ENCODE assay signal across 11 mouse cellular contexts in the genomic region with DNA sequence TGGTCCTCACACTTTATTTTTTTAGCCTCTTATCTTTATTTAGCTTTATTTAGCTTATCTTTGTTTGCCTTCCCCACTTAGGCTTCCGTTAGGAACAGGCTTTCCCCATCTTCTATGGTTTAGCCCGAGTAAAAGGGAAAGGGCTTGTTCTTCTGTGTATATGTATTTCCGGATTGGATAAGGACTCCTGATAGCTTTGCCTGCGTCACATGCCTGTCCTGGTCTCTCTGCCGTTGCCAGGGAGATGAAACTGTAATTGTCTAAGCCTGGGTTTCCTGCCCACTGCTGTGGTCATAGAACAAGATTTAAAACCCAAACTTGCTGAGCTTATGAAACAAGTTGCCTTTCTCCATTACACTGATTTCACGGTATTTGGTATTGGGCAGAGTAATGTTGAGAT. TPM values are rescaled to one million over a fixed set of nuclear protein-coding genes. Genes with fewer than 3 reads are reported as not detected.
A peak's percentile ranks its signal among the peaks of the same experiment; 100 is the strongest.
DNase-seq lines count a peak whose midpoint lies in the region; ATAC-seq lines count a peak whose summit lies in the region.
"Had no signal": no experiment of that assay in that cellular context is flagged by ENCODE, and none has a peak within 500 bp of the region (broad histone marks: within the 10 kb centered on the region; RNA-seq: fewer than 3 reads in every experiment).

No protein-coding gene starts in this region.

- H3K9ac ChIP-seq in embryonic facial prominence, embryonic 11.5 days (replicated peaks; ENCODE audit: low read length): no peak overlapping the region
- H3K9ac ChIP-seq in midbrain, embryonic 14.5 days (replicated peaks; ENCODE audit: low read length): no peak overlapping the region
- H3K9ac ChIP-seq in midbrain, embryonic 11.5 days (ENCODE audit: low read length): no peak overlapping the region
- no peak overlapping the region for H3K9ac ChIP-seq in lung, embryonic 15.5 days

- H3K4me3 ChIP-seq in embryonic facial prominence, embryonic 11.5 days (ENCODE audit: low read depth, low read length): no peak overlapping the region
- no peak overlapping the region for H3K4me3 ChIP-seq in embryonic facial prominence, embryonic 10.5 days
- no peak overlapping the region for H3K4me3 ChIP-seq in midbrain, embryonic 14.5 days (replicated peaks; ENCODE audit: low read depth, low read length)
- H3K4me3 ChIP-seq in midbrain, embryonic 11.5 days (ENCODE audit: low read depth, low read length): no peak overlapping the region
- no peak overlapping the region for H3K4me3 ChIP-seq in lung, embryonic 15.5 days

- no peaks in the 10 kb centered on the region for H3K9me3 ChIP-seq in embryonic facial prominence, embryonic 11.5 days (replicated peaks; ENCODE audit: control insufficient read depth, low read length)
- H3K9me3 ChIP-seq in embryonic facial prominence, embryonic 10.5 days: no peaks in the 10 kb centered on the region
- no peaks in the 10 kb centered on the region for H3K9me3 ChIP-seq in midbrain, embryonic 14.5 days (ENCODE audit: control insufficient read depth, low read length)
- no peaks in the 10 kb centered on the region for H3K9me3 ChIP-seq in midbrain, embryonic 11.5 days (ENCODE audit: control insufficient read depth, low read length)
- no peaks in the 10 kb centered on the region for H3K9me3 ChIP-seq in lung, embryonic 15.5 days

- no peak overlapping the region for H3K4me2 ChIP-seq in embryonic facial prominence, embryonic 11.5 days (ENCODE audit: low read depth, low read length)
- H3K4me2 ChIP-seq in midbrain, embryonic 14.5 days (ENCODE audit: low read length): no peak overlapping the region
- H3K4me2 ChIP-seq in midbrain, embryonic 11.5 days: no peak overlapping the region
- H3K4me2 ChIP-seq in lung, embryonic 15.5 days: peak overlapping the region; percentile 27; the same call in 1 of the 2 replicates

- WGBS in embryonic facial prominence, embryonic 11.5 days: 49% methylated on average over 6 of the region's 6 CpGs
- 55% methylated on average over 6 of the region's 6 CpGs for WGBS in embryonic facial prominence, embryonic 10.5 days
- 48% methylated on average over 6 of the region's 6 CpGs for WGBS in midbrain, embryonic 14.5 days
- 59% methylated on average over 6 of the region's 6 CpGs for WGBS in midbrain, embryonic 11.5 days
- WGBS in lung, embryonic 15.5 days: 5% methylated on average over 6 of the region's 6 CpGs

- H3K36me3 ChIP-seq in embryonic facial prominence, embryonic 11.5 days (replicated peaks; ENCODE audit: control insufficient read depth, insufficient read depth, low read depth, low read length): no peaks in the 10 kb centered on the region
- no peaks in the 10 kb centered on the region for H3K36me3 ChIP-seq in embryonic facial prominence, embryonic 10.5 days (replicated peaks)
- no peaks in the 10 kb centered on the region for H3K36me3 ChIP-seq in midbrain, embryonic 14.5 days (ENCODE audit: control insufficient read depth, insufficient read depth, low read length)
- no peaks in the 10 kb centered on the region for H3K36me3 ChIP-seq in midbrain, embryonic 11.5 days (ENCODE audit: control insufficient read depth, insufficient read depth, low read length)
- no peaks in the 10 kb centered on the region for H3K36me3 ChIP-seq in lung, embryonic 15.5 days

- H3K4me1 ChIP-seq in embryonic facial prominence, embryonic 11.5 days (ENCODE audit: control insufficient read depth, insufficient read depth, low read length): no peaks in the 10 kb centered on the region
- H3K4me1 ChIP-seq in embryonic facial prominence, embryonic 10.5 days: peaks cover 2% of the 10 kb centered on the region; the same call in 1 of the 2 replicates
- H3K4me1 ChIP-seq in midbrain, embryonic 14.5 days (ENCODE audit: control insufficient read depth, insufficient read depth, low read length): no peaks in the 10 kb centered on the region
- H3K4me1 ChIP-seq in midbrain, embryonic 11.5 days (ENCODE audit: control insufficient read depth, insufficient read depth, low read length): no peaks in the 10 kb centered on the region; the same call in 1 of the 2 replicates
- peaks cover 8% of the 10 kb centered on the region; the same call in 1 of the 2 replicates for H3K4me1 ChIP-seq in lung, embryonic 15.5 days

- ATAC-seq in embryonic facial prominence, embryonic 11.5 days (replicated peaks; ENCODE audit: insufficient number of reproducible peaks, low FRiP score, low TSS enrichment, low read depth): no peak
- ATAC-seq in midbrain, embryonic 14.5 days (ENCODE audit: low FRiP score, low TSS enrichment): no peak
- ATAC-seq in midbrain, embryonic 11.5 days (ENCODE audit: low FRiP score): no peak
- no peak for ATAC-seq in lung, embryonic 15.5 days (ENCODE audit: borderline replicate concordance, extremely low read depth, low FRiP score, low TSS enrichment)
- ATAC-seq: CD4-positive, CD25-positive, alpha-beta regulatory T cell, adult 4 months had no signal

- H3K27me3 ChIP-seq in embryonic facial prominence, embryonic 11.5 days (ENCODE audit: control insufficient read depth, insufficient read depth, low read length): no peaks in the 10 kb centered on the region
- no peaks in the 10 kb centered on the region for H3K27me3 ChIP-seq in embryonic facial prominence, embryonic 10.5 days (replicated peaks; ENCODE audit: low read depth, poor library complexity, severe bottlenecking)
- no peaks in the 10 kb centered on the region for H3K27me3 ChIP-seq in midbrain, embryonic 14.5 days (ENCODE audit: control insufficient read depth, insufficient read depth, low read length)
- H3K27me3 ChIP-seq in midbrain, embryonic 11.5 days (ENCODE audit: control insufficient read depth, insufficient read depth, low read length): no peaks in the 10 kb centered on the region
- H3K27me3 ChIP-seq in lung, embryonic 15.5 days: no peaks in the 10 kb centered on the region

- no peak overlapping the region for H3K27ac ChIP-seq in embryonic facial prominence, embryonic 11.5 days (replicated peaks; ENCODE audit: low read depth, low read length)
- H3K27ac ChIP-seq in embryonic facial prominence, embryonic 10.5 days (replicated peaks): no peak overlapping the region
- no peak overlapping the region for H3K27ac ChIP-seq in midbrain, embryonic 14.5 days (replicated peaks; ENCODE audit: low read depth, low read length)
- H3K27ac ChIP-seq in midbrain, embryonic 11.5 days (ENCODE audit: low read depth, low read length): no peak overlapping the region
- H3K27ac ChIP-seq in lung, embryonic 15.5 days: no peak overlapping the region

- peak; percentile 26 for DNase-seq in embryonic facial prominence, embryonic 11.5 days (ENCODE audit: low spot score)
- DNase-seq in embryonic facial prominence, embryonic 10.5 days (ENCODE audit: low spot score): no peak
- peak; percentile 56 for DNase-seq in midbrain, embryonic 14.5 days
- DNase-seq in midbrain, embryonic 11.5 days (ENCODE audit: low spot score, missing footprints): no peak
- DNase-seq in thymus, postnatal 4 days: no peak
- DNase-seq in left cerebral cortex, adult 8-10 months (ENCODE audit: low spot score in 2 of 2): no peak
- DNase-seq in kidney, adult 18-20 months: no peak

RNA-seq across cellular contexts. Expression of a gene that starts 25.0 kb away (rescaled TPM):
- 13.6 and 14.1 TPM in 2 replicates for polyA plus RNA-seq in embryonic facial prominence, embryonic 11.5 days (2014; fragmentation: Nextera tagmentation; extraction: Ambion mirVana)
- 7.8 and 8.6 TPM in 2 replicates for polyA plus RNA-seq in embryonic facial prominence, embryonic 10.5 days (2016; fragmentation: Nextera tagmentation; extraction: Ambion mirVana)
- polyA plus RNA-seq in midbrain, embryonic 14.5 days (2014; fragmentation: Nextera tagmentation; extraction: Ambion mirVana): 14.0 and 18.2 TPM in 2 replicates
- 13.0 and 15.3 TPM in 2 replicates for polyA plus RNA-seq in midbrain, embryonic 11.5 days (2014; fragmentation: Nextera tagmentation; extraction: Ambion mirVana)
- polyA plus RNA-seq in lung, embryonic 15.5 days (2015; fragmentation: Nextera tagmentation; extraction: Ambion mirVana): 9.8 and 10.2 TPM in 2 replicates
- 10 to 100 TPM; 37.6 to 42.0 (median 39.5) TPM for total RNA-seq in left cerebral cortex, adult 8-10 months (2022)

RNA-seq across cellular contexts. Expression of a gene that starts 42.6 kb away (rescaled TPM):
- not detected in 2 replicates for polyA plus RNA-seq in embryonic facial prominence, embryonic 11.5 days (2014; fragmentation: Nextera tagmentation; extraction: Ambion mirVana)
- polyA plus RNA-seq in embryonic facial prominence, embryonic 10.5 days (2016; fragmentation: Nextera tagmentation; extraction: Ambion mirVana): not detected in 2 replicates
- not detected in 2 replicates for polyA plus RNA-seq in midbrain, embryonic 14.5 days (2014; fragmentation: Nextera tagmentation; extraction: Ambion mirVana)
- polyA plus RNA-seq in midbrain, embryonic 11.5 days (2014; fragmentation: Nextera tagmentation; extraction: Ambion mirVana): not detected in 2 replicates
- not detected in 2 replicates for polyA plus RNA-seq in lung, embryonic 15.5 days (2015; fragmentation: Nextera tagmentation; extraction: Ambion mirVana)
- total RNA-seq in left cerebral cortex, adult 8-10 months (2022): not detected
- total RNA-seq: layer of hippocampus, adult 18-20 months; neutrophil, adult 5-6 weeks had no signal
- polyA plus RNA-seq: CD4-positive, CD25-positive, alpha-beta regulatory T cell, adult 4 months had no signal

Comparison
In these comparisons a context has a peak if more than half of its experiments do, and no peak if none do; other contexts are left out.
1. DNase-seq: peak in embryonic facial prominence, embryonic 11.5 days (single experiment) and midbrain, embryonic 14.5 days (single experiment); none in embryonic facial prominence, embryonic 10.5 days (single experiment), midbrain, embryonic 11.5 days (single experiment), thymus, postnatal 4 days (single experiment), left cerebral cortex, adult 8-10 months (0 of 2) and kidney, adult 18-20 months (single experiment).